ENCODE assay signal across 8 mouse cellular contexts in genomic region chr15:79322991-79323790, GRCm38 (mm10). TPM values are rescaled to one million over a fixed set of nuclear protein-coding genes. Genes with fewer than 3 reads are reported as not detected.
A peak's percentile ranks its signal among the peaks of the same experiment; 100 is the strongest.
DNase-seq lines count a peak whose midpoint lies in the region; ATAC-seq and TF ChIP-seq lines count a peak whose summit lies in the region.

No protein-coding gene starts in this region.

- H3K9me3 ChIP-seq in lung, embryonic 16.5 days (ENCODE audit: control insufficient read depth, low read length), result no peaks in the 10 kb centered on the region

- peak overlapping the region; percentile 65 for H3K27ac ChIP-seq in lung, embryonic 16.5 days (ENCODE audit: low read length)
- H3K27ac ChIP-seq in testis, adult 2 months (ENCODE audit: control insufficient read depth, insufficient read depth, low read depth, low read length), result peak overlapping the region; percentile 29

- 51% methylated on average over 6 of the region's 6 CpGs for WGBS in lung, embryonic 16.5 days

- TF ChIP-seq POLR2A in testis, adult 2 months (IDR thresholded peaks at IDR 0.05; ENCODE audit: control insufficient read depth, low read depth, low read length), result 0 out of 2 replicates have a peak, but pooled peaks have one; percentile 19

- no peak for TF ChIP-seq CTCF in testis, adult 2 months (IDR thresholded peaks at IDR 0.05; ENCODE audit: control insufficient read depth, insufficient read depth, insufficient replicate concordance, low read depth, low read length)

- ATAC-seq in lung, embryonic 16.5 days (ENCODE audit: low read depth), result peak; percentile 31

- H3K27me3 ChIP-seq in lung, embryonic 16.5 days (ENCODE audit: control insufficient read depth, insufficient read depth, low read depth, low read length), result no peaks in the 10 kb centered on the region
- H3K27me3 ChIP-seq in testis, adult 2 months (ENCODE audit: control insufficient read depth, insufficient read depth, low read length), result no peaks in the 10 kb centered on the region

- peaks cover 50% of the 10 kb centered on the region for H3K4me1 ChIP-seq in lung, embryonic 16.5 days (replicated peaks; ENCODE audit: control insufficient read depth, insufficient read depth, low read length)
- peaks cover 20% of the 10 kb centered on the region for H3K4me1 ChIP-seq in testis, adult 2 months (ENCODE audit: control insufficient read depth, insufficient read depth, low read length)

- no peaks in the 10 kb centered on the region for H3K36me3 ChIP-seq in lung, embryonic 16.5 days (ENCODE audit: control insufficient read depth, insufficient read depth, low read length)
- no peaks in the 10 kb centered on the region; the same call in 1 of the 2 replicates for H3K36me3 ChIP-seq in testis, adult 2 months (ENCODE audit: control insufficient read depth, insufficient read depth, low read length)

- peak overlapping the region; percentile 12; the same call in 1 of the 2 replicates for H3K9ac ChIP-seq in lung, embryonic 16.5 days (ENCODE audit: low read length)

- intact Hi-C loops in left cerebral cortex, postnatal 4 days (cut with DNase I), result no loop called here

- H3K4me2 ChIP-seq in lung, embryonic 16.5 days (ENCODE audit: low read depth, low read length), result no peak overlapping the region

- peak; percentile 45 for DNase-seq in left cerebral cortex, postnatal 4 days
- DNase-seq in left cerebral cortex, adult 8-10 months (ENCODE audit: low spot score in 2 of 2), result no peak
- DNase-seq in adrenal gland, adult (ENCODE audit: inconsistent age in 2 of 2, low spot score in 1 of 2), result peak; percentile 81 to 91
- peak; percentile 87 to 93 for DNase-seq in heart, adult 18-20 months
- peak; percentile 83 to 85 for DNase-seq in kidney, adult 8-10 months
- no peak for DNase-seq in yolk sac, embryonic 10.5 days (ENCODE audit: low spot score)

- H3K4me3 ChIP-seq in lung, embryonic 16.5 days (ENCODE audit: low read length), result no peak overlapping the region
- peak overlapping the region; percentile 33 for H3K4me3 ChIP-seq in testis, adult 2 months (ENCODE audit: control insufficient read depth, low read depth, low read length)

RNA-seq across cellular contexts. Expression of gene Pla2g6, which starts 5.0 kb away (rescaled TPM):
- 10 to 100 TPM; 24.5 to 25.6 TPM for total RNA-seq in left cerebral cortex, postnatal 4 days (2021)
- total RNA-seq in left cerebral cortex, adult 8-10 months (2022), result 10 to 100 TPM; 21.4 to 24.1 (median 22.8) TPM
- total RNA-seq in heart, adult 18-20 months (2021), result 10 to 100 TPM in 1 of 2 experiments, 1 to 10 TPM in 1; 9.4 to 11.3 TPM
- polyA plus RNA-seq in lung, embryonic 16.5 days (2015; fragmentation: Nextera tagmentation; extraction: Ambion mirVana), result 20.1 and 22.4 TPM in 2 replicates
- polyA plus RNA-seq in testis, adult 2 months (2012; rRNA removed), result 303 and 357 TPM in 2 replicates

RNA-seq across cellular contexts. Expression of gene Maff, which starts 23.2 kb away (rescaled TPM):
- total RNA-seq in left cerebral cortex, postnatal 4 days (2021), result 1 to 10 TPM; 1.5 to 1.9 TPM
- 1 to 10 TPM; 1.2 to 3.8 (median 1.5) TPM for total RNA-seq in left cerebral cortex, adult 8-10 months (2022)
- total RNA-seq in heart, adult 18-20 months (2021), result 10 to 100 TPM; 12.8 to 17.6 TPM
- polyA plus RNA-seq in lung, embryonic 16.5 days (2015; fragmentation: Nextera tagmentation; extraction: Ambion mirVana), result 5.2 and 6.5 TPM in 2 replicates
- 0.77 and 1.1 TPM in 2 replicates for polyA plus RNA-seq in testis, adult 2 months (2012; rRNA removed)

RNA-seq across cellular contexts. Expression of gene Baiap2l2, which starts 37.9 kb away (rescaled TPM):
- total RNA-seq in left cerebral cortex, postnatal 4 days (2021), result 10 to 100 TPM in 1 of 2 experiments, 1 to 10 TPM in 1; 10.0 to 11.3 TPM
- 10 to 100 TPM in 3 of 4 experiments, 1 to 10 TPM in 1; 3.1 to 14.2 (median 11.4) TPM for total RNA-seq in left cerebral cortex, adult 8-10 months (2022)
- under 1 TPM; 0.13 to 0.25 TPM for total RNA-seq in heart, adult 18-20 months (2021)
- 4.1 and 6.2 TPM in 2 replicates for polyA plus RNA-seq in lung, embryonic 16.5 days (2015; fragmentation: Nextera tagmentation; extraction: Ambion mirVana)
- polyA plus RNA-seq in testis, adult 2 months (2012; rRNA removed), result 0.67 and 0.94 TPM in 2 replicates

Comparison
In these comparisons a context has a peak if more than half of its experiments do, and no peak if none do; other contexts are left out.
1. DNase-seq: peak in left cerebral cortex, postnatal 4 days (single experiment), adrenal gland, adult (2 of 2), heart, adult 18-20 months (2 of 2) and kidney, adult 8-10 months (2 of 2); none in left cerebral cortex, adult 8-10 months (0 of 2) and yolk sac, embryonic 10.5 days (single experiment).